Comparison of ENCODE assay signal across 16 mouse cellular contexts in genomic region chr4:55594699-55595098, GRCm38 (mm10).
"Had no signal": no experiment of that assay in that cellular context is flagged by ENCODE, and none has a peak within 500 bp of the region (broad histone marks: within the 10 kb centered on the region; RNA-seq: fewer than 3 reads in every experiment).

No protein-coding gene starts in this region.

- H3K4me3 ChIP-seq: lung, embryonic 15.5 days; megakaryocyte, embryonic 14.5 days; midbrain, embryonic 13.5 days; midbrain, embryonic 15.5 days; neural tube, embryonic 12.5 days; stomach, embryonic 15.5 days had no signal

- H3K27me3 ChIP-seq: lung, embryonic 15.5 days; megakaryocyte, embryonic 14.5 days; midbrain, embryonic 13.5 days; midbrain, embryonic 15.5 days; neural tube, embryonic 12.5 days; stomach, embryonic 15.5 days had no signal

- ATAC-seq: lung, postnatal 0 days; midbrain, embryonic 13.5 days; midbrain, embryonic 15.5 days had no signal

- H3K36me3 ChIP-seq: lung, embryonic 15.5 days; midbrain, embryonic 13.5 days; midbrain, embryonic 15.5 days; neural tube, embryonic 12.5 days; stomach, embryonic 15.5 days had no signal

- H3K4me1 ChIP-seq: megakaryocyte, embryonic 14.5 days; neural tube, embryonic 12.5 days; stomach, embryonic 15.5 days had no signal

- H3K9me3 ChIP-seq: lung, embryonic 15.5 days; midbrain, embryonic 13.5 days; midbrain, embryonic 15.5 days; neural tube, embryonic 12.5 days; stomach, embryonic 15.5 days had no signal

- H3K4me2 ChIP-seq: lung, embryonic 15.5 days; midbrain, embryonic 11.5 days; midbrain, embryonic 13.5 days; midbrain, embryonic 15.5 days; neural tube, embryonic 12.5 days; stomach, embryonic 15.5 days had no signal

- DNase-seq: lung, adult 2 months; lung, postnatal 14 days; lung, postnatal 36 days; thymus, adult 2 months; thymus, postnatal 25 days; thymus, postnatal 4 days had no signal

- H3K9ac ChIP-seq: lung, embryonic 15.5 days; midbrain, embryonic 13.5 days; midbrain, embryonic 15.5 days; neural tube, embryonic 12.5 days; stomach, embryonic 15.5 days had no signal

- H3K27ac ChIP-seq: lung, embryonic 15.5 days; macrophage; midbrain, embryonic 13.5 days; midbrain, embryonic 15.5 days; neural tube, embryonic 12.5 days; stomach, embryonic 15.5 days; stomach, postnatal 0 days had no signal
